Mouse (Mus musculus): Measurements from ENCODE around the gene Rnpepl1.

- no peak for TF ChIP-seq CTCF (IDR thresholded peaks at IDR 0.05)
- no peak for TF ChIP-seq POLR2A (IDR thresholded peaks at IDR 0.05; ENCODE audit: insufficient read depth, low read depth, low read length)
- no peak for TF ChIP-seq EP300 (IDR thresholded peaks at IDR 0.05; ENCODE audit: insufficient read depth, low read depth, low read length)
Measured at GRCm38 (mm10) chr1:92863268-92863667, 47.3 kb upstream of the Rnpepl1 start.
